8 mouse cellular contexts compared by ENCODE assay signal in the genomic region with DNA sequence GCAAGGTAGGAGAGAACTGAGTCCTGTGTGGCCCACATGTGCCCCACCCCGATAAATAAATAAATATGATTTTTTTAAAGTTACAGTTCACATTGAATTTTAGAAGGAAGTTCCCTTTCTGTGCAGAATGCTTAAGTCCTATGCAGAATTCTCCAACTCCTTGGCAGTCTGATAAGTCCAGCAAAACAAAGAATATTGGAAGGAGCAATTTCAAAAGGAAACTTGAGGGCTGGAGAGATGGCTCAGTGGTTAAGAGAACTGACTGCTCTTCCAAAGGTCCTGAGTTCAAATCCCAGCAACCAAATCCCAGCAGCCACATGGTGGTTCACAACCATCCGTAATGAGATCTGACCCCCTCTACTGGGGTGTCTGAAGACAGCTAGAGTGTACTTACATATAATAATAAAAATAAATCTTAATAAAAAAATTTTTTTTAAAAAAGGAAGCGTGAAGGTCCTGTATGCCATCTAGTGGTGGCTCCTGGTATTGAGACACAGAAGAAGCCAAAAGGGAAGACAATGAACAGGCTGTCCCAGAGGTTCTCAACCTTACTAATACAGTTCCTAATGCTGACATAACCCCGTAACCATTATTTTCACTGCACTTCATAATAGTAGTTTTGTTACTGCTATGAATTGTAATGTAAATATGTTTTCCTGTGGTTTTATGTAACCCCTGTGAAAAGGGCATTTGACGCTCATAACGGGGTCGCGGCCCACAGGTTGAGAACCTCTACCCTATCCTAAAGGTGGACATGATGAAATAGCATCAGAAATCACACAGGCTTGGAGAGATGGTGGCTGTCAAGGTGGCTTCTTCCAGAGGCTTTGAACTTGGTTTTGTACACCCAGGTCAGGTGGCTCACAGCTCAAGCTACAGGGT. TPM values are rescaled to one million over a fixed set of nuclear protein-coding genes. Genes with fewer than 3 reads are reported as not detected.
DNase-seq lines count a peak whose midpoint lies in the region; ATAC-seq and TF ChIP-seq lines count a peak whose summit lies in the region.

No protein-coding gene starts in this region.

- no peak overlapping the region for H3K4me2 ChIP-seq in forebrain, embryonic 13.5 days
- H3K4me2 ChIP-seq in forebrain, embryonic 12.5 days, result no peak overlapping the region

- H3K4me3 ChIP-seq in forebrain, embryonic 13.5 days, result no peak overlapping the region
- no peak overlapping the region for H3K4me3 ChIP-seq in forebrain, embryonic 12.5 days (replicated peaks)
- no peak overlapping the region for H3K4me3 ChIP-seq in cortical plate, adult 2 months (ENCODE audit: insufficient read depth, low read length)

- DNase-seq in left cerebral cortex, postnatal 4 days, result peak; percentile 51
- no peak for DNase-seq in left cerebral cortex, adult 8-10 months (ENCODE audit: low spot score in 2 of 2)
- peak; percentile 46 to 61 for DNase-seq in CD8-positive naive resting alpha-beta T cell, adult 2 months (ENCODE audit: low read depth in 2 of 2, low spot score in 2 of 2)
- peak; percentile 68 for DNase-seq in mesoderm, embryonic 11.5 days (ENCODE audit: low read depth, low spot score)
- DNase-seq in right cerebral cortex, postnatal 25 days, result no peak

- H3K9ac ChIP-seq in forebrain, embryonic 13.5 days, result no peak overlapping the region
- H3K9ac ChIP-seq in forebrain, embryonic 12.5 days, result no peak overlapping the region

- peaks cover 27% of the 10 kb centered on the region for H3K36me3 ChIP-seq in forebrain, embryonic 13.5 days (ENCODE audit: poor library complexity, severe bottlenecking)
- peaks cover 24% of the 10 kb centered on the region for H3K36me3 ChIP-seq in forebrain, embryonic 12.5 days (replicated peaks)

- intact Hi-C loops in left cerebral cortex, postnatal 4 days (cut with DNase I), result loop anchor here (5.0 kb wide), 1 partner anchor 36 kb away; no protein-coding TSS in a partner anchor

- no peaks in the 10 kb centered on the region for H3K9me3 ChIP-seq in forebrain, embryonic 13.5 days (replicated peaks)
- no peaks in the 10 kb centered on the region for H3K9me3 ChIP-seq in forebrain, embryonic 12.5 days

- TF ChIP-seq POLR2A in cortical plate, adult 2 months (IDR thresholded peaks at IDR 0.05; ENCODE audit: extremely low read depth, insufficient read depth, low read length), result no peak

- WGBS in forebrain, embryonic 13.5 days, result 73% methylated on average over 8 of the region's 8 CpGs
- 79% methylated on average over 8 of the region's 8 CpGs for WGBS in forebrain, embryonic 12.5 days

- H3K27me3 ChIP-seq in forebrain, embryonic 13.5 days, result 0 out of 2 replicates have a peak, but pooled peaks cover 2% of the 10 kb centered on the region
- no peaks in the 10 kb centered on the region for H3K27me3 ChIP-seq in forebrain, embryonic 12.5 days

- TF ChIP-seq CTCF in cortical plate, adult 2 months (IDR thresholded peaks at IDR 0.05; ENCODE audit: extremely low read depth, insufficient read depth, low read length), result peak; percentile 52

- H3K27ac ChIP-seq in forebrain, embryonic 13.5 days, result no peak overlapping the region
- no peak overlapping the region for H3K27ac ChIP-seq in forebrain, embryonic 12.5 days
- no peak overlapping the region for H3K27ac ChIP-seq in cortical plate, adult 2 months (ENCODE audit: insufficient read depth, low read length)

- H3K4me1 ChIP-seq in forebrain, embryonic 13.5 days, result peaks cover 7% of the 10 kb centered on the region
- peaks cover under 1% of the 10 kb centered on the region; the same call in 1 of the 2 replicates for H3K4me1 ChIP-seq in forebrain, embryonic 12.5 days
- peaks cover 2% of the 10 kb centered on the region; the same call in 1 of the 2 replicates for H3K4me1 ChIP-seq in cortical plate, adult 2 months (ENCODE audit: control insufficient read depth, insufficient read depth, low read length)

- ATAC-seq in forebrain, embryonic 13.5 days, result 0 out of 2 replicates have a peak, but pooled peaks have one; percentile 29
- ATAC-seq in forebrain, embryonic 12.5 days (ENCODE audit: low FRiP score), result no peak

RNA-seq across cellular contexts. Expression of gene Sbk1, which starts 25.4 kb away (rescaled TPM):
- polyA plus RNA-seq in forebrain, embryonic 13.5 days (2015; fragmentation: Nextera tagmentation; extraction: Ambion mirVana), result 212 and 215 TPM in 2 replicates
- polyA plus RNA-seq in forebrain, embryonic 12.5 days (2016; fragmentation: Nextera tagmentation; extraction: Ambion mirVana), result 264 and 272 TPM in 2 replicates
- total RNA-seq in left cerebral cortex, postnatal 4 days (2021), result 100 to 1,000 TPM; 396 to 420 TPM
- 10 to 100 TPM; 50.0 to 62.1 (median 56.5) TPM for total RNA-seq in left cerebral cortex, adult 8-10 months (2022)
- polyA plus RNA-seq in cortical plate, adult 2 months (2012; rRNA removed), result 46.1 and 49.2 TPM in 2 replicates

Comparison
In these comparisons a context has a peak if more than half of its experiments do, and no peak if none do; other contexts are left out.
1. DNase-seq: peak in left cerebral cortex, postnatal 4 days (single experiment), CD8-positive naive resting alpha-beta T cell, adult 2 months (2 of 2) and mesoderm, embryonic 11.5 days (single experiment); none in left cerebral cortex, adult 8-10 months (0 of 2) and right cerebral cortex, postnatal 25 days (single experiment).